Mouse (Mus musculus) forebrain, embryonic 14.5 days (tissue): ENCODE data around the gene Slc25a47. TPM values are rescaled to one million over a fixed set of nuclear protein-coding genes. Genes with fewer than 3 reads are reported as not detected.
"Not testable (repeated sequence)": the region's sequence is repeated elsewhere in the genome, so short reads cannot be mapped to it uniquely, and the experiment has no call there.

Experiments
- ATAC-seq: fragments of 200-750 bp; cut with Nextera tagmentation; 2 replicates; pipeline ENCODE4 v1.8.0; 2017; ENCODE audit warnings: mild to moderate bottlenecking, moderate library complexity
- DNase-seq: peaks from one replicate; pipeline ENCODE4 v3.0.0-alpha.2; 2015; ENCODE audit warnings: low spot score
- H3K27ac ChIP-seq: fragments of 300-500 bp; sonication (generic); 2 replicates; pipeline ENCODE4 v1.5.1; 2014; ENCODE audit warnings: low read depth, mild to moderate bottlenecking, control low read depth, low read length, moderate library complexity
- H3K27me3 ChIP-seq: fragments of 300-500 bp; sonication (generic); replicated peaks from 2 replicates; pipeline ENCODE4 v1.6.1; 2014; ENCODE audit warnings: low read length, control low read depth, mixed read lengths; ENCODE audit not compliant: control insufficient read depth, insufficient read depth
- H3K36me3 ChIP-seq: fragments of 300-500 bp; sonication (generic); 2 replicates; pipeline ENCODE4 v1.6.1; 2014; ENCODE audit warnings: low read length, control low read depth; ENCODE audit not compliant: control insufficient read depth, insufficient read depth
- H3K4me1 ChIP-seq: fragments of 300-500 bp; sonication (generic); 2 replicates; pipeline ENCODE4 v1.6.1; 2014; ENCODE audit warnings: antibody characterized with exemption, low read length, control low read depth; ENCODE audit not compliant: control insufficient read depth, insufficient read depth
- H3K4me2 ChIP-seq: fragments of 300-500 bp; sonication (generic); 2 replicates; pipeline ENCODE4 v1.6.1; 2014; ENCODE audit warnings: mild to moderate bottlenecking, control low read depth, low read length
- H3K4me3 ChIP-seq: fragments of 300-500 bp; sonication (generic); 2 replicates; pipeline ENCODE4 v1.5.1; 2014; ENCODE audit warnings: low read depth, low read length, control low read depth
- H3K9ac ChIP-seq: fragments of 300-500 bp; sonication (generic); 2 replicates; pipeline ENCODE4 v1.6.1; 2014; ENCODE audit warnings: mild to moderate bottlenecking, low read length, control low read depth, moderate library complexity
- H3K9me3 ChIP-seq: fragments of 300-500 bp; sonication (generic); replicated peaks from 2 replicates; pipeline ENCODE4 v1.6.1; 2016; ENCODE audit warnings: low read length, control low read depth, mixed read lengths; ENCODE audit not compliant: control insufficient read depth
- WGBS: fragments of 180-500 bp; shearing (Covaris S2); extraction: QIAGEN DNeasy Blood & Tissue Kit; methylation state at CpG from one replicate; pipeline ENCODE4 v1.1.7; 2014; 5-methylcytosine and 5-hydroxymethylcytosine counted together
- polyA plus RNA-seq: library from polyadenylated mRNA; unstranded; fragments of >200 nt; fragmentation: Nextera tagmentation; extraction: Ambion mirVana; gene quantifications from 2 replicates; pipeline ENCODE4 v1.2.1, GENCODE M21; 2014

The Slc25a47 gene
- polyA plus RNA-seq, 1 experiment from 2014 or later = 17.3 TPM

GRCm38 (mm10) chr12:108848033-108848432 lies 12.2 kb downstream of the Slc25a47 start:
- not testable (repeated sequence) for DNase-seq, H3K27ac ChIP-seq, H3K4me2 ChIP-seq, ATAC-seq, H3K9me3 ChIP-seq, H3K9ac ChIP-seq, H3K4me3 ChIP-seq, H3K27me3 ChIP-seq, H3K4me1 ChIP-seq
- H3K36me3 ChIP-seq = peaks cover 15% of the 10 kb centered on the region; the same call in 1 of the 2 replicates
- whole genome bisulfite sequencing = 85% methylated on average over 3 of the region's 3 CpGs

- WGBS = 90% methylated on average over 4 of the region's 4 CpGs
- Histone ChIP-seq H3K9ac (no peak overlapping the region), H3K27ac (no peak overlapping the region), H3K4me3 (no peak overlapping the region), H3K4me1 (no peaks in the 10 kb centered on the region), H3K27me3 (no peaks in the 10 kb centered on the region), H3K9me3 (no peaks in the 10 kb centered on the region), H3K4me2 (no peak overlapping the region), H3K36me3 (peaks cover 6% of the 10 kb centered on the region; the same call in 1 of the 2 replicates)
- DNase-seq = no peak
- no peak for ATAC-seq
Measured at GRCm38 (mm10) chr12:108849488-108850022, 13.7 kb downstream of the Slc25a47 start.

GRCm38 (mm10) chr12:108850129-108850528 lies 14.3 kb downstream of the Slc25a47 start:
- no peaks in the 10 kb centered on the region for H3K4me1 ChIP-seq
- ATAC-seq (no peak), DNase-seq (no peak)
- H3K36me3 ChIP-seq = peaks cover under 1% of the 10 kb centered on the region; the same call in 1 of the 2 replicates
- H3K4me2 ChIP-seq = no peak overlapping the region
- H3K4me3 ChIP-seq = no peak overlapping the region
- H3K9ac ChIP-seq = no peak overlapping the region
- no peaks in the 10 kb centered on the region for H3K9me3 ChIP-seq
- H3K27ac ChIP-seq = no peak overlapping the region
- no peaks in the 10 kb centered on the region for H3K27me3 ChIP-seq
- WGBS = 73% methylated on average over 8 of the region's 8 CpGs

GRCm38 (mm10) chr12:108850886-108851285 lies 15.0 kb downstream of the Slc25a47 start:
- Histone ChIP-seq H3K27me3 (no peaks in the 10 kb centered on the region), H3K9ac (no peak overlapping the region)
- WGBS = 89% methylated on average over 8 of the region's 8 CpGs

GRCm38 (mm10) chr12:108852822-108853221 lies 17.0 kb downstream of the Slc25a47 start:
- no peak overlapping the region for H3K4me2 ChIP-seq
- H3K36me3 ChIP-seq = peaks cover 8% of the 10 kb centered on the region; the same call in 1 of the 2 replicates
- no peak for ATAC-seq
- 87% methylated on average over 8 of the region's 8 CpGs for WGBS
- H3K4me3 ChIP-seq = no peak overlapping the region
- H3K4me1 ChIP-seq = no peaks in the 10 kb centered on the region
- H3K9me3 ChIP-seq = no peaks in the 10 kb centered on the region
- H3K27ac ChIP-seq = no peak overlapping the region
- H3K27me3 ChIP-seq = no peaks in the 10 kb centered on the region
- no peak for DNase-seq
- no peak overlapping the region for H3K9ac ChIP-seq

More at GRCm38 (mm10) chr12:108850886-108851285, 15.0 kb downstream of the Slc25a47 start:
- H3K36me3 ChIP-seq = peaks cover 6% of the 10 kb centered on the region; the same call in 1 of the 2 replicates
- H3K27ac ChIP-seq = no peak overlapping the region
- H3K4me1 ChIP-seq = no peaks in the 10 kb centered on the region
- H3K4me2 ChIP-seq = no peak overlapping the region
- DNase-seq (no peak), ATAC-seq (no peak)
- no peak overlapping the region for H3K4me3 ChIP-seq
- H3K9me3 ChIP-seq = no peaks in the 10 kb centered on the region

GRCm38 (mm10) chr12:108855081-108855480 lies 19.2 kb downstream of the Slc25a47 start:
- Histone ChIP-seq H3K9me3 (no peaks in the 10 kb centered on the region), H3K9ac (no peak overlapping the region), H3K4me1 (no peaks in the 10 kb centered on the region), H3K27ac (no peak overlapping the region), H3K4me3 (no peak overlapping the region), H3K36me3 (peaks cover 16% of the 10 kb centered on the region; the same call in 1 of the 2 replicates), H3K27me3 (no peaks in the 10 kb centered on the region), H3K4me2 (no peak overlapping the region)
- WGBS = 91% methylated on average over 10 of the region's 10 CpGs
- ATAC-seq (no peak), DNase-seq (no peak)

- Histone ChIP-seq H3K9ac (no peak overlapping the region), H3K27ac (no peak overlapping the region), H3K9me3 (no peaks in the 10 kb centered on the region), H3K36me3 (peaks cover 27% of the 10 kb centered on the region), H3K27me3 (no peaks in the 10 kb centered on the region), H3K4me1 (no peaks in the 10 kb centered on the region), H3K4me3 (no peak overlapping the region), H3K4me2 (no peak overlapping the region)
- ATAC-seq (no peak), DNase-seq (no peak)
- 89% methylated on average over 8 of the region's 8 CpGs for WGBS
Measured at GRCm38 (mm10) chr12:108856186-108856585, 20.3 kb downstream of the Slc25a47 start.

- no peaks in the 10 kb centered on the region for H3K9me3 ChIP-seq
- H3K4me1 ChIP-seq = no peaks in the 10 kb centered on the region
- no peaks in the 10 kb centered on the region for H3K27me3 ChIP-seq
- no peak overlapping the region for H3K9ac ChIP-seq
- DNase-seq = no peak
- H3K27ac ChIP-seq = no peak overlapping the region
- no peak overlapping the region for H3K4me2 ChIP-seq
- no peak for ATAC-seq
- peaks cover 36% of the 10 kb centered on the region for H3K36me3 ChIP-seq
- WGBS = 91% methylated on average over 7 of the region's 7 CpGs
- no peak overlapping the region for H3K4me3 ChIP-seq
Measured at GRCm38 (mm10) chr12:108857109-108857508, 21.3 kb downstream of the Slc25a47 start.

- Histone ChIP-seq H3K27ac (no peak overlapping the region), H3K4me2 (no peak overlapping the region), H3K36me3 (peaks cover 42% of the 10 kb centered on the region), H3K4me1 (no peaks in the 10 kb centered on the region), H3K27me3 (no peaks in the 10 kb centered on the region), H3K9ac (no peak overlapping the region), H3K4me3 (no peak overlapping the region), H3K9me3 (no peaks in the 10 kb centered on the region)
- ATAC-seq (no peak), DNase-seq (no peak)
- WGBS = 86% methylated on average over 7 of the region's 7 CpGs
Measured at GRCm38 (mm10) chr12:108857589-108858184, 21.8 kb downstream of the Slc25a47 start.
